Mouse (Mus musculus): ENCODE results near the gene Endou. TPM values are rescaled to one million over a fixed set of nuclear protein-coding genes. Genes with fewer than 3 reads are reported as not detected.

The Endou gene
- total RNA-seq, 2 experiments from 2014 or later: not detected

DNA sequence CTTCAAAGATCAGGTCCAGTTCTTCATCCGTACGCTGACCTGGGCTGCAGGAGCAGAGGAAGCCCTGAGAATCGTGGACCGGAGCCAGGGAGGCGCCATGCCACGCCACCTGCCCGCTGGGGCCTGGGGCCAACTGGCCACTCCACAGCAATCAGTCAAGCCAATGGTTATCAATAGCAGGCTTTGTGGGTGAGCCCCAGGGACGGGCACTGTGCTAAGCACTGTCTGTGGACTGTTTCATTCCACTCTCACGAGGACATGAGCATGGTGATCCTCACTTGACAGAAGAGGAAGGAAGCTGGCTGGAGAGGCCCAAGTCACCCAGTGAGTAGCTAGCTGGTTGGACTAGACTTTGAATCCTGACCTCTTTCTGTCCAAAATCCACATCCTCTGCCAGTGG is 28.9 kb upstream of the Endou start:
- ATAC-seq (replicated peaks; ENCODE audit: low FRiP score, poor library complexity, severe bottlenecking): no peak

DNA sequence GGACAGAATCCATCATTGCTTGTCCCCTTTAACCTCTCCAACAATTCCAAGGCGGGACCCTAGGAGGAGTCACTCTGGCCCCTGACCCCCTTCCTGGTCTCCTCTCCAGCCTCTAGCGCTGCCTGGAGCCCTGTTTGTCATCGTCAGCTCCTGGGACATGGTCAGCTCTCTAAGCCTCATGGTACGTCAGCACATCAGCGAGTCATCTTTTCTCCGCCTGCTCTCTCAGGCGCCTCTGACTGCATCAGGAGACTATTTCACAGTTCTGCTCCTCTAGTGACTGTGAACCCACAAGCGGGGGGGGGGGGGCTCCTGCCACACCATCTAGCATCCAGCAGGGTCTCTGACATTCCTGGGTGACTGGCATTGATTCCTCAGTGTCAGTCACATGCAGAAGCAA is 24.2 kb upstream of the Endou start:
- no peak for ATAC-seq (replicated peaks; ENCODE audit: low FRiP score, poor library complexity, severe bottlenecking)

DNA sequence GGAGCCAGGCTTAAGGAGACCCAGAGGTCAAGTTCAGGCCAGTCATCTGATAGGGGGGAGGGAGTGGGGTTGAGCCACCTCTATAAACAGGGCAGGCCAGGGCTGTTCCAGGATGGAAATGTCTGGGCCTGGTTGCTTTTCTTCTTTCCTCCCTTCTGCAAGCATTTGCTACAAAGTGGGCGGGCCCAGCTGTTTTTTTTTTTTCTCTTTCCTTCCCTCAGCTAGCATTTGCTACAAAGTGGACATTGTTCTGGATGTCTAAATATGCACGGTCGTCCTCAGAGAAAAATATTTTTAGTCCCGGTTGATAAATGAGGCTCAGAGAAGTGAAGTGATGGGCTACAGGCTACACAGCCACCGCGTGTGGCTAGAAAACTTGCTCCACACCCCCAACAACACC is 23.3 kb upstream of the Endou start:
- ATAC-seq (replicated peaks; ENCODE audit: low FRiP score, poor library complexity, severe bottlenecking): no peak

DNA sequence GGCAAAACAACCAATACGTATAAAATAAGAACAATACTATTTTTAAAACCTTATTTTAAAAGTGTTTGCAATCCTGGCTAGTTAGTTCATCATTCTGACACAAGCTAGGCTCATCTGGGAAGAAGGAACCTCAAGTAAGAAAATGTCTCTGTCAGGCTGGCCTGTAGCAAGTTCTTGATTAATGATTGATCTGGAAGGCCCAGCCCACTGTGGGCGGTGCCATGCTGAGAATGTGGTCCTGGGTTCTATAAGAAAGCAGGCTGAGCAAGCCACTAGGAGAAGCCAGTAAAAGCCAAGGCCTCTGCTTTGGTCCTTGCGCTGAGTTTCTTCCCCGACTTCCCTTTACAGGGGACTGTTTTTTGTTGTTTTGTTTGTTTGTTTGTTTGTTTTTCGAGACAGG is 21.4 kb upstream of the Endou start:
- ATAC-seq (replicated peaks; ENCODE audit: low FRiP score, poor library complexity, severe bottlenecking): no peak

DNA sequence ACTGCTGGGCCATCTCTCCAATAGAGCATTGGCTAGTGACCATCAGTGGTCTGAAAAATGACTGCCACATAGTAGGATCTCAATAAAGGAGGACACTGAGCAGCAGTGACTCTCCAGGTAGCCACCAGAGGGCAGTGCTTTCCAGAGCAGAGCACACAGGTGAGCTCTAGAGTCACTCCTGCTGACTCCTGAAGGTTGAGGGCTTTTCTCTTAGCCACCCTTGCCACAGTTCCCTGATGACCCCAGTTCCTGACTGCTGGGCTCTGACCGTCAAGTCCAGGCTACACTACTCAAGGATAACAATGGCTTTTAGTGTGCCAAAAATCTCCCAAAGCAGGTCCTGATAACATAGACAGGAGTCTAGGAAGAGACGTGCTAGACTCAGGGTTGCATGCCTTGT is 20.5 kb upstream of the Endou start:
- peak; percentile 63 for ATAC-seq (replicated peaks; ENCODE audit: low FRiP score, poor library complexity, severe bottlenecking)

DNA sequence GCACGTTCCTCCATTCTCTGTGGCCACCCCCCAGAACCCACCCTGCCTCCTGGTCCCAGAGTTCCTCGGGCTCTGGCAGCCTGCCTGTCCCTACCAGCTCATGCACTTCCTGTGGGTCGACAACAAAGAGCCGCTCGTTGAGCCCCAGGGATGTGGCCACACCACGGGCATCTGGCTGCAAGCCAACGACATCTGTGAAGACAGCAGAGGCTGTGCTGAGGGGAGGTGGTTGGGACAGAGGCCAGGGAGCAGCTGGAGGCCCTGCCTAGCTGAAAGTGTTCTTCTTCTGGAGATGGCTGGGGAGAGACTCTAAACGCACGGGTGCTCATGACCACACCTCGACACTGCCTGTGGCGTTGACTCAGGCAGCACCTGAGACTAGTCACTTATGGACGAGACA is 19.6 kb upstream of the Endou start:
- no peak for ATAC-seq (replicated peaks; ENCODE audit: low FRiP score, poor library complexity, severe bottlenecking)

DNA sequence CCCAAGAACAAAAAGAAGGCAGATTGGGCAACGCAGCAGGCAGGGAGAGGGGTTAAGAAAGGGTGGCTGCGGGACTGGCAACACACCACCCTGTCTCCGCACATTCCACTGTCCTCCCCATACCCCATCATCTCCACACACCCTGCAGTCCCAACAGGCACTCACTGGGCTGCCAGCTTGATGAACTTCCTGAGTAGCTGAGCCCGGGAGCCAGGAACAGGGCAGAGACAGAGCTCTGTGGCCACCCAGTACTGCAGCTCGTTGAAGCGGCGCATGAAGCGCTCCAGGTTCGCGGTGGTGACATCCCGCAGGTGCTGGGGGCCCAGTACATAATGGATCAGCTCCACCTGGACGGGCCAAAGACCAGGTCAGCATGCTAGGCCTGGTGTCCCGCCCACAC is 18.7 kb upstream of the Endou start:
- no peak for ATAC-seq (replicated peaks; ENCODE audit: low FRiP score, poor library complexity, severe bottlenecking)

DNA sequence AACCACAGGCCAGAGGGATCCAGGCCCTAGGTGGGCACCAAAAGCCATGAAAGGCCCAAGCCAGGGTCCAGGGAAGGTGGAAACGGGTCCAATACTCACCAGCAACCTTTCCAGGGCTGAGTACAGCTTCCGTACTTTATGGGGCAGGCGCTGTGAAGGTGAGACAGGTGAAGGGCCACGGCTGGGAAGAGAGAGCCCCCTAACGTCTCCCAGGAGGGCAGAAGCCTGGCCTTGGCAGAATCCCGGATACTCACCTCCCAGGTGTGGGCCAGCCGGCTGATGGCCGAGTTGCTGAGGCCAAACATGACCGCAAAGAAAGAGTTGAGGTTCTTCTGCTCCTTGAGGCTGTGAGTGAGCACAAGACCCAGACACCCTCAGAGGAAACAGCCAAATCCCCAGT is 18.3 kb upstream of the Endou start:
- ATAC-seq (replicated peaks; ENCODE audit: low FRiP score, poor library complexity, severe bottlenecking): no peak

DNA sequence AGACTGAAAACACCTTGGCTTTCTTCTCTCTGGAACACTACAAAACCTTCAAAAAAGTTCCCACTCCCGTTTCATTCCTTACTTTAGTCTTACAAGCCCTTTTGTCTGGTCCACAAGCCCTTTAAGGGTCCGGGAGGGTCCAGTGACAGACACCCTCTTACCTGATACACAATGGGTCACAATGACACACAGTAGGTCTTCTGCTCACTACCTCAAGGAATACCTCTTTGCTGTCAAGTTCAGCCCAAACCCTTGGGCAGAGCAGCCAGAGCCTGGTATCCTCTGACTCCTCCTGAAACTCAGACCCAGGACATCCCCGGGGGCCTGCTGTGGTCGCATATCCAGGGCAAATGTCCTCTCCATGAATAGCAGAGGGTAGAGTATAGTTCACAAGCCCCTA is 17.8 kb upstream of the Endou start:
- ATAC-seq (replicated peaks; ENCODE audit: low FRiP score, poor library complexity, severe bottlenecking): no peak

DNA sequence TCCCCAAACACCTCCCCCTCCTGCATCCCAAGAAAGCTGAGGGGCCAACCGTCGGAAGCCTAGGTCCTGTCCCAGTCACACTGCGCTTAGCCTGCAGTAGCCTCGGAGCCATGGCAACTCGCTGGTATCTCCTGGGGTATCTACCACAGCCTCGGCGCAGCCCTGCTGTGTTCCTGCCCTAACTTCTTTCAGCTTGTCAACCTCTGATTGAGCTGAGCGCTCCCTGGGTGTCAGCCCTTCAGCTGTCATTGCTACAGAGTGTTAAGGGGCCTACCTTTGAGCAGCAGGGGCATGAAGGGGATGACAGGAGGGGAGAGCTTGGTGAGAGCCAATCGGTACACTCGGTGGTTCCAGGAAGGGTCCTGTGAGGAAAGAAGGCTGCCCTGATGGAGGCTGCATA is 17.2 kb upstream of the Endou start:
- no peak for ATAC-seq (replicated peaks; ENCODE audit: low FRiP score, poor library complexity, severe bottlenecking)

DNA sequence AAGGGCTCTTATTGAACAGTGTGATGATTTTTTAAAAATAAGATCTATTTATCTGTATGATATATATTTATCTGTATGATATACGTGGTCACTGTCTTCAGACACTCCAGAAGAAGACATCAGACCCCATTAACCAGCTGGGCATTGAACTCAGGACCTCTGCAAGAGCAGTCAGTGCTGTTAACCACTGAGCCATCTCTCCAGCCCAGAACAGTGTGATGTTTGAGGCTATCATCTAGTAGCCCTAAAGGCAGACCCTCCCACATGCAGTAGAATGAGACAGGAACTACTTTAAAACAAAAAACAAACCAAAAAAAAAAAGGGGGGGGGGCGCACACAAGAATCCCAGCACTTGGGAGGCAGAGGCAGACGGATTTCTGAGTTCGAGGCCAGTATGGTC is 16.3 kb upstream of the Endou start:
- no peak for ATAC-seq (replicated peaks; ENCODE audit: low FRiP score, poor library complexity, severe bottlenecking)

DNA sequence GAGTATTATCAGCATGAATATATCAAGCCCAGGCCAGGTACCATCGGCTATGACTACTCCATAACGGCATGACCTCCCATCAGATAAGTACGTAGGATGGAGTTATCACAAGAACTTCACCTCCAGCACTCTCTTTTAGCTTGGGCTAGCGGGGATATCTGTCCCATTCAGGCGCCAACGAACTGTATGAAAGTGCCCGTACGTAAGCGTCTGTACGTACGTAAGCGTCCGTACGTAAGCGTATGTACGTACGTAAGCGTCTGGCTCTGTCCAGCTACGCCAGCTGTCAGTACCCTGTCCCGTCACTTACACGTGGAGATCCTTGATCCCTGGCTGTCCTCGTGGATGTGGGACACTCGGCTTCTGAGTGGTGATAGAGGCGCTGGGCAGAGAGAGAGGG is 15.6 kb upstream of the Endou start:
- ATAC-seq (replicated peaks; ENCODE audit: low FRiP score, poor library complexity, severe bottlenecking): peak; percentile 53; the same call in 1 of the 2 replicates

DNA sequence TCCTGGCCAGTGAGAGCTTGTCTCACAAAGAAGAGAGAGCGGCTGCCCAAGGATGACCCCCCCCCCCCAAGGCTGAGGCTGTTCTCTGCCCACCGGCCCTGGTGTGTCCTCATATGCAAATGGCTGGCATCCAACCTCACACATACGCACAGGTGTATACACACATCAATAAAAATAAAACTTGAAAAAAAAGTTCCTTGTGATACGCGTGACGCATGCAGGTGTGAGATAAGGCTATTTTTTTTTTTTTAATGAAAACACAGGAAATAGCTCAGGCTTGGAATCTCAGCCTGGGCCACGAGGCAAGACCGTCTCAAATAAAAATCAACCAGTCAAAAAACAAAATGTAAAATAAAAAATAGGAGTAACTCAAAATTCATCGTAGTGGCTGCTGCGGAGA is 15.1 kb upstream of the Endou start:
- no peak for ATAC-seq (replicated peaks; ENCODE audit: low FRiP score, poor library complexity, severe bottlenecking)

DNA sequence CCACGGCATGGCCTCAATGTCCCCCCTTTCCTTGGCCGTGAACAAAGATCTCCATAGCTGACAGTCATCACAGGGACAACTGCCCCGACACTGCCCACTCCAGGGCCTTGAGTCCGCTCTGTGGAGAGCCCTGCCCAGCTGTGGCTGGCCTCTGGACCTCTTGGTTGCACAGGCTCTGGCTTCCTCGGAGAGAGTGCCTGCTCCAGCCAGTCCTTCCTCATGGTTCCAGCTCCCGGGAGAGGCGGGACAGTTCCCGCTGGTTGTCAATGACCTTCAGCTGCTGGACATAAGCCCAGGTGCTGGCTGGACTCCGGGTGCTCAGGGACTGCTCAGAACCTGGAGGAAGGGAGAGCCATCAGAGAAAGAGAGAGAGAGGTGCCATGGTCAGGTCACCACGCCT is 14.2 kb upstream of the Endou start:
- ATAC-seq (replicated peaks; ENCODE audit: low FRiP score, poor library complexity, severe bottlenecking): no peak

DNA sequence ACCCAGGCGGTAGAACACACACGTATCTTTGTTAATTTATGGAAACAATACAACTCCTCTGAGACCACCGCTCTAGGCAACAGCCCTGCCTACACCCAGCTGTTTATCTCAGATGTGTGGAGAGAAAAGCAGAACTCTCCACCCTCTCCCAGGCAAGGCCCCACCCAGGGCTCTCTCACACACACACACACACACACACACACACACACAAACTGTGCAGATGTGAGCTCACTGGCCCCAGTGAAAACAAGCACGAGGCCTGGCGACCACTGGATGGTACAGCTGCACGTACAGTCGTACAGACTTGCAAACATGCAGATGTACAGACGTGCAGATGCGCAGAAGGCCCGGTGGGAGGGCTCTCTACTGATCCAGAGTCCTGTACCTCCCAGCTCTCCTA is 13.8 kb upstream of the Endou start:
- ATAC-seq (replicated peaks; ENCODE audit: low FRiP score, poor library complexity, severe bottlenecking): no peak

DNA sequence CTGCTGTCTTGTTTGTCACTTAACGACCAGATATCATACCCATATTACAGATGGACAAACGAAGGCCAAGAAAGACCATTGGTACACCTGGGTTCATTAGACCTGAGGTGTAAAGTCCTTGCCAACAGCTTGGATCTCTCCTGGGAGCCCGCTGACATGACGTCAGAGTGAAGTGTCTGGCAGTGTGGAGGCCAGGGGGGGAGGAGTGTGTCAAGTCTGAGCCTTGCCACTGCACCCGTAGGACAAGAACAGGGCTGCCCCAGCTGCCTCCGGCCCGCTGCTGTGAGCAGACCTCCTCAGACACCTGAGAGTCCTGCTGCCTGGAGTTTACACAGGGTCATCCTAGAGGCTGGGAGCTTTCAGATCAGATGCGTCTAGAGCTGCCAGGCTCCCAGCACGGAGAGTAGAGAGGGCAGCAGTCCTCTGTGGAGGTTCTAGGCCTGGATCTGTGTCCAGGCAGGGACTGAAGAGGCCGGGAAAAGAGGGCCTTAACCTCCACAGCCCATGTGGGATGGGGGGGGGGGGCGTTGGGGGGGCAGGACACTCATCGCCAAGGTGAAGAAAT is 12.9 kb upstream of the Endou start:
- no peak for ATAC-seq (replicated peaks; ENCODE audit: low FRiP score, poor library complexity, severe bottlenecking)

DNA sequence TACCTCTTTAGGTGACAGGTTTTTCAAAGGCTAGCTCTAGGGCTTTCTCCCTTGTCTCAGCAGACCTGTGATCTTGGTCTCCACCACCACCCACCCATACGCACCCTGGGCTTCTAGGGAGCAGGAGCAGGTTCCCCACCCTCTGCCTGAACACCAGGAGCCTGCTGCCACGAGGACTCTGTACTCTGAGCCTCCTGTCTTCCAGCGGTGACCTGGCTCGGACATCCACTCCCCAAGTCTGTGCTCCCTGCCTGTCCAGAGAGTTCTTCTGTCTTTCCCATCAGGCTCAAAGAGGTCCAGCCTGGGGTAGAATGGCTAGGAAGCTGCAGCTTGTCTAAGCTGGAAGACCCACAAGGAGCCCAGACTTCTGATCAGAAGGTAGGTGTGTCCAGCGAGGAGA is 12.1 kb upstream of the Endou start:
- ATAC-seq (replicated peaks; ENCODE audit: low FRiP score, poor library complexity, severe bottlenecking): no peak

DNA sequence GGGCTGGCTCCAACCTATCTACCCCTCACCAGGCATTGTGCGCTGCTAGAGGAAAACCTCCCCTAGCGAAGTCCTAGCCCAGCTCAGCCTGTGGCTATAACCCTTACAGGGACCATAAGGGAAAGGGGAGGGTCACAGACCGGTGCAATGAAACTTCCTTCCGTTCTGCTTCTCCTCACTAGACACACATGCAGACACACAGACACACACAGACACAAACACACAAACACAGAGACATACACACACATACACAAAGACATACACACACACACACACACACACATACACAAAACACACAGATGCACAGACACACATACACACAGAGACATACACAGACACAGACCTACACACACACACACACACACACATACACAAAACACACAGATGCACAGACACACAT is 11.5 kb upstream of the Endou start:
- ATAC-seq (replicated peaks; ENCODE audit: low FRiP score, poor library complexity, severe bottlenecking): no peak

DNA sequence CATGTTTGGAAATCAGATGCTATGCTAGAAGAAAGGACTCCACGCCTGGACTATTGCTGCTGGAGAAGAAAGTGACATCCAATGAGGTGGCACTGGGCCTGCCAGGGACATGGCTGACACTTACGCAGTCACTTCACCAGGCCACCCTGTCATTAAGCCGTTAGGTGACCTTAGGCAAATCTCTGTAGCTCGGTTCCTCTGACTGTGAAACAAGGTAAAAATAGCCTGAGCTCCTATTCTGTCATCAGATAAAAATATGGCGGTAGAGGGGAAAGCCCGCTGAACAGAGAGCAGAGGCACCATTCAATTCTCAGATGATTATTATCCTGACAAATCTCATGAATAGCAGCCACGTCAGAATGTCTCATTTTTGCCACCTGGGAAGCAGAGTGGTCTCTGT is 10.9 kb upstream of the Endou start:
- ATAC-seq (replicated peaks; ENCODE audit: low FRiP score, poor library complexity, severe bottlenecking): no peak

DNA sequence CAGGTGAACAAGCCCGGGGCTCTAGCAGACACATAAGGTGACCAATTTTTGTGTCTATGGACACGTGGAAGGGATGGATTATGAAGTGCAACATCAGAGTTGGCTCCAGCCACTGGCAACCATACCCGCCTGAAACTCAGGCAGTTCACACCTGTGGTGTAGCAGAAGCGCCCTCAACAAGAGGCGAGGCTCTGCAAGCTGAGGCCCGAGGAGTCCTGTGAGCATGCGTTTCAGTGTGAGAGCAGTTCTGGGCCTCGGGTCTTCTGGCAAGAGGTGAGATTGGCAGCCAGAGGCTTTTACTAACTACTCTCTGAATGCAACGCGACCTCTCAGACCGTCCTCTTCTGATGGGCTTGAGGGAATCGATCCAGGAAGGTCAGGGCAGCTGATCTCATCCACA is 10.5 kb upstream of the Endou start:
- no peak for ATAC-seq (replicated peaks; ENCODE audit: low FRiP score, poor library complexity, severe bottlenecking)

DNA sequence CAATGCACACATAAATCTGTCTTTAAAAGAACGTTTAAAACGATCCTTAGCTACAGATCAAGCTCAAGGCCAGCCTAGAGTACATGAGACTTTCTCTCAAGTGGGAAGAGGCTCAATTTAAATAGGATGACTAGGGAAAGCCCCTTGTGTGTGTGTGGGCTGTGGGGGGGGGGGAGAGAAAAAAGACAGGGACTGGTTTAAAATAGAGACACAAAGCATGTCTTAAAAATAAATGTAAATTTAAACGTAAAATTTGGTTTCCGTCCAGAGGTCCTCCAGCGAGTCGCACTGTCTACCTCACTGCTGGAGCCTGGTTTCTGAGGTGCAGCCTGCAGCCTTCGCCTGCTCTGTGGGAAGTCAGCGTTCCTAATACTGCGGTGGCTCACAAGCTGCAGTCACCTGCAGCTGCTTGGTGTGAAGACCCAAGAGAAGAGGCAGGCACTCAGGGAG is 9.2 kb upstream of the Endou start:
- ATAC-seq (replicated peaks; ENCODE audit: low FRiP score, poor library complexity, severe bottlenecking): no peak

DNA sequence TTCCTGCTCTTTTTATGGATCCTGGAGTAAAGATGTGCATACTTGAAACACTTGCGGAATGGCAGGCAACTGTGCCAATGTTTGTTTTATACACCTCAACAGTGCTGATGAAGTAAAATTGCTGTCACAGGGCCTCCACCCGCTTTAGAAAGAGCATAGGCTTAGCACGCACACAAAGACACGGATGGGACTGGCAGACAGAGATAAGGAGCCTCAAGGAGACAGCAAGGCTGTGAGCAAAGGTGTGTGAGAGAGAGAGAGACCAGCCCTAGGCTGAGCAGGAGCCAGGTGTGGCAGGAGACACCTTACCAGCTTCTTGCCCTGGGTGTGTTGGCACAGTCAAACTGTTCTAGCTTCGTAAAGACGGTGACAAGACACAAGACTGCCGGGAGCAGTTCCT is 7.8 kb upstream of the Endou start:
- no peak for ATAC-seq (replicated peaks; ENCODE audit: low FRiP score, poor library complexity, severe bottlenecking)

DNA sequence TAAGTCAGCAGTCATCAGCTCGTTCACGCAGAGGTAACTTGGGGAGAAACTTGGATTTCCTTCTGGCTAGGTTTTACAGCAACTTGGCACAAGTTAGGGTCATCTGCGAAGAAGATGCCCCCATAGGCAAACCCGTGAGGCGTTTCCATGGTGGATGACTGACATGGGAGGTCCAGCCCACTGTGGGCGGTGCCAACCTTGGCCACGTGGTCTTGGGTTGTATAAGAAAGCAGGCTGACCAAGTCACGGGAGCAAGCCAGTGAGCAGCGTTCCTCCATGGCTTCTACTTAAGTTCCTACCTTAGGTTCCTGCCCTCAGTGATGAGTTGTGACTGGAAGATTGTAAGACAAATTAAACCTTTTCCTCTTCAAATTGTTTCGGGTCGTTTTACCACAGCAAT is 849 bp upstream of the Endou start:
- ATAC-seq (replicated peaks; ENCODE audit: low FRiP score, poor library complexity, severe bottlenecking): no peak

Data from erythroblast, adult 5-6 weeks (primary cell).